Mouse (Mus musculus) lung, embryonic 14.5 days (tissue): ENCODE data around the gene Zfp513. TPM values are rescaled to one million over a fixed set of nuclear protein-coding genes. Genes with fewer than 3 reads are reported as not detected.

Experiments used
- ATAC-seq: fragments of 200-750 bp; cut with Nextera tagmentation; 2 replicates; pipeline ENCODE4 v1.8.0; 2017; ENCODE audit warnings: mild to moderate bottlenecking, moderate TSS enrichment, moderate library complexity; ENCODE audit not compliant: insufficient read depth
- DNase-seq: peaks from one replicate; pipeline ENCODE4 v3.0.0-alpha.2; 2015
- H3K27ac ChIP-seq: fragments of 300-500 bp; sonication (generic); 2 replicates; pipeline ENCODE4 v1.5.1; 2014; ENCODE audit warnings: low read depth, mild to moderate bottlenecking, moderate library complexity
- H3K27me3 ChIP-seq: fragments of 300-500 bp; sonication (generic); 2 replicates; pipeline ENCODE4 v1.6.1; 2014; ENCODE audit warnings: low read length, control low read depth; ENCODE audit not compliant: insufficient read depth
- H3K36me3 ChIP-seq: fragments of 300-500 bp; sonication (generic); 2 replicates; pipeline ENCODE4 v1.6.1; 2014; ENCODE audit warnings: control low read depth; ENCODE audit not compliant: insufficient read depth
- H3K4me1 ChIP-seq: fragments of 300-500 bp; sonication (generic); 2 replicates; pipeline ENCODE4 v1.6.1; 2014; ENCODE audit warnings: antibody characterized with exemption, control low read depth; ENCODE audit not compliant: insufficient read depth
- H3K4me2 ChIP-seq: fragments of 300-500 bp; sonication (generic); 2 replicates; pipeline ENCODE4 v1.6.1; 2014; ENCODE audit warnings: mild to moderate bottlenecking
- H3K4me3 ChIP-seq: fragments of 300-500 bp; sonication (generic); 2 replicates; pipeline ENCODE4 v1.5.1; 2014; ENCODE audit warnings: low read depth, low read length
- H3K9ac ChIP-seq: fragments of 300-500 bp; sonication (generic); 2 replicates; pipeline ENCODE4 v1.6.1; 2014
- H3K9me3 ChIP-seq: fragments of 300-500 bp; sonication (generic); 2 replicates; pipeline ENCODE4 v1.6.1; 2016; ENCODE audit warnings: low read depth, low read length, control low read depth
- CTCF ChIP-seq: IDR thresholded peaks from 2 replicates; pipeline ENCODE4 v1.5.1; 2016; ENCODE audit warnings: antibody characterized with exemption, low read depth
- WGBS: fragments of 180-500 bp; shearing (Covaris S2); extraction: QIAGEN DNeasy Blood & Tissue Kit; methylation state at CpG from one replicate; pipeline ENCODE4 v1.1.7; 2014; 5-methylcytosine and 5-hydroxymethylcytosine counted together
- polyA plus RNA-seq: library from polyadenylated mRNA; unstranded; fragments of >200 nt; fragmentation: Nextera tagmentation; extraction: Ambion mirVana; gene quantifications from 2 replicates; pipeline ENCODE4 v1.2.1, GENCODE M21; 2014

The Zfp513 gene
- polyA plus RNA-seq, 1 experiment from 2014 or later = 7.1 TPM

DNA sequence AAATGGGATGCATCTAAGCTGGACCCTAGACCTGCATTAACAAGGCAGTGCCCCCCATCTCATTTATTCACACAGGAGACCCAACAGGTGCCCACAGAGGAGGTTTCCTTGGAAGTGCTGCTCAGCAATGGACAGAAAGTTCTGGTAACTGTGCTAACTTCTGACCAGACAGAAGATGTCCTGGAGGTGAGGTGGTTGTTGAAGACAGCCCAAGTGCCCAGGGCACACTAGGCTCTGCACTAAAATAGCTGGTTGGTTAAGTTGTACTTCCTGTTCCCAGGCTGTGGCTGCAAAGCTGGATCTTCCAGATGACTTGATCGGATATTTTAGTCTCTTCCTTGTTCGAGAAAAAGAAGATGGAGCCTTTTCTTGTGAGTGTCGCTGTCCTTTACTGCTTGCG is 6.4 kb downstream of the Zfp513 start:
- peaks cover 8% of the 10 kb centered on the region; the same call in 1 of the 2 replicates for H3K4me1 ChIP-seq
- DNase-seq (no peak), ATAC-seq (no peak)
- H3K9me3 ChIP-seq = peaks cover 6% of the 10 kb centered on the region; the same call in 1 of the 2 replicates
- H3K4me3 ChIP-seq = no peak overlapping the region
- H3K4me2 ChIP-seq = no peak overlapping the region
- 89% methylated on average over 4 of the region's 4 CpGs for WGBS
- peaks cover 69% of the 10 kb centered on the region for H3K36me3 ChIP-seq
- H3K9ac ChIP-seq = no peak overlapping the region
- no peaks in the 10 kb centered on the region for H3K27me3 ChIP-seq
- TF ChIP-seq CTCF = no peak
- H3K27ac ChIP-seq = no peak overlapping the region

DNA sequence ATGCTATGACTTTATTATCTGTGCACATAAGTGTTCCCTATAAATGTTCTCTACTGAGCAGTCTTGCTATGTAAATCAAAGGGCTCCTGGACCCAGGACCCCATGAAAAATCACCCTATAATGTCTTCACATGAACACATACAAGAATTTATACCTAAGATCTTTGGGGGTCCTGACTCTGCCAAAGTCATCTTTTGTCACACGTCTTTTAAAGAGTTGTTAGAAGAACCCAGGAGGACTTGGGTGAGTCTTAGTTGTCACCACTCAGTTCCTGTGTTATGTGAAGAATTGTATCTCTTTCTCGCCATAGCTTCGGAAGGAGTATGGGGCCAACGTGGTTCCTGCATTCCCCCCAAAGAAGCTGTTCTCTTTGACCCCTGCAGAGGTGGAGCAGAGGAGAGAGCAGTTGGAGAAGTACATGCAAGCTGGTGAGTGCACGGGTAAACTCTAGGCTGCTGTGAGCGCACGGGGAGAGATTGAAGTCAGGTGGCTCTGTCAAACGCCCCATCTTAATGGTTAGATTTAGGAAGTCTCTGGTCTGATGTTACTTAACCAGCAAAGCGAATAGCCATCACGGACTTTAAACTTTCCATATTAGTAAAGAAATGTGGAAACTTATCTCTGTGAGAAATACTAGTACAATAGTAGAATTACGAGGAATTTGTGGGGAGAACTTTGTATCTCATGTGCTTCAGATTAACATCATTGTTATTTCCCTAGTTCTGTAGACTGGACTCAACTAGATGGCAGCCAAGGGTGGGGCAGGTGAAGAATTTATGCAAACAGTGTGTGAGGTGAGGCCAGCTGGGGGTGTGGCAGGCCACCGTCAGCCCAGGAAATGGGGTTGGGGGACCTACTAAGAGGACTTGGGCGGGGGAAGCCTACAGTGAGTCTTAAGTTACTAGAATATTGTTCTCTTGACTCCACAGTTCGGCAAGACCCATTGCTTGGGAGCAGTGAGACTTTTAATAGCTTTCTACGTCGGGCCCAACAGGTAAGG is 7.3 kb downstream of the Zfp513 start:
- DNase-seq (no peak), ATAC-seq (no peak)
- peaks cover 8% of the 10 kb centered on the region; the same call in 1 of the 2 replicates for H3K4me1 ChIP-seq
- H3K27me3 ChIP-seq = no peaks in the 10 kb centered on the region
- peaks cover 69% of the 10 kb centered on the region for H3K36me3 ChIP-seq
- H3K9me3 ChIP-seq = no peaks in the 10 kb centered on the region
- no peak overlapping the region for H3K27ac ChIP-seq
- peak overlapping the region; percentile 88; the same call in 1 of the 2 replicates for H3K9ac ChIP-seq
- 87% methylated on average over 16 of the region's 16 CpGs for WGBS
- peak overlapping the region; percentile 84 for H3K4me3 ChIP-seq
- peak overlapping the region; percentile 80 for H3K4me2 ChIP-seq
- no peak for TF ChIP-seq CTCF

DNA sequence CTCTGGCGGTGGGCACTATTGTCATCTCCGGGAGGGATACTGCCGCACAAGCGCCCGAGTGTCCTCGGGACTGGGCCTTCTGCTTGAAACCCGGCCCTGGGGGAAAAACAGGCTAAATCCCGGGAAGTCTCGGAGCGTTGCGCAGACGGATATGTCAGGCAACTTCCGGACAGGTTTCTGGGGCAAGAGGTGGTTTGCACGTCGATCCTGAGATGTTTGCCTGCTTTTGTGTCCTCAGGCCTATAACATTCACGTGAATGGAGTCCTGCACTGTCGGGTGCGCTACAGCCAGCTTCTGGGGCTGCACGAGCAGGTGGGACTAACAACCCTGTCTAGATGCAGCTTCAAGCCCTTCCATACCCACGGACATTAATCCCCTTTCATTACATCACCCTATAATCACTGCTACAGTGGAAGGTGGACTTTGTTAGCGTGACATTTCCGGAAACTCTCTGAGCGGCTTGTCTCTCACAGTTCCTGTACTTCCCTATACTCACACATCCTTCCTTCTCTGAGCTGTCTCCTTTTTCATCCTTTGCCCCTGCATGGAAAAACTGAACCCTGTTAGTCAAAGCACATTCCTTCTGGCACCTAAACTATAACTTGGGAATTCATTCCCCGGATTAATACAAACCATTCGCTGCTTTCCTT is 8.3 kb downstream of the Zfp513 start:
- Histone ChIP-seq H3K4me3 (peak overlapping the region; percentile 84), H3K9me3 (no peaks in the 10 kb centered on the region), H3K36me3 (peaks cover 66% of the 10 kb centered on the region), H3K4me1 (peaks cover 8% of the 10 kb centered on the region; the same call in 1 of the 2 replicates), H3K27me3 (no peaks in the 10 kb centered on the region), H3K27ac (peak overlapping the region; percentile 87), H3K9ac (peak overlapping the region; percentile 88), H3K4me2 (peak overlapping the region; percentile 80)
- no peak for ATAC-seq
- no peak for TF ChIP-seq CTCF
- WGBS = 9% methylated on average over 25 of the region's 25 CpGs
- peak; percentile 38 for DNase-seq

GRCm38 (mm10) chr5:31192939-31193630 is 9.0 kb downstream of the Zfp513 start, which contains the start of the genes Snx17 and Eif2b4:
Gene Snx17, plus strand, starts transcription at chr5:31193227.
Gene Eif2b4, minus strand, starts transcription at chr5:31193430.
- H3K9ac ChIP-seq = peak within 1 kb of the TSS; percentile 88

GRCm38 (mm10) chr5:31192045-31192938 is 9.8 kb downstream of the Zfp513 start:
- 11% methylated on average over 42 of the region's 42 CpGs for WGBS
- no peak; the same call in 1 of the 2 replicates for ATAC-seq
- H3K27ac ChIP-seq = peak overlapping the region; percentile 87
- peaks cover 8% of the 10 kb centered on the region; the same call in 1 of the 2 replicates for H3K4me1 ChIP-seq
- peak overlapping the region; percentile 79 for H3K9ac ChIP-seq
- peaks cover 66% of the 10 kb centered on the region for H3K36me3 ChIP-seq
- peak overlapping the region; percentile 80 for H3K4me2 ChIP-seq
- peak overlapping the region; percentile 84 for H3K4me3 ChIP-seq
- no peaks in the 10 kb centered on the region for H3K27me3 ChIP-seq
- no peaks in the 10 kb centered on the region for H3K9me3 ChIP-seq
- no peak for TF ChIP-seq CTCF
- DNase-seq = peak; percentile 70

More at GRCm38 (mm10) chr5:31192939-31193630, 9.0 kb downstream of the Zfp513 start, which contains the start of the genes Snx17 and Eif2b4:
- peak within 1 kb of the TSS; percentile 80 for H3K4me2 ChIP-seq
- peak; percentile 74 for TF ChIP-seq CTCF
- no peaks in the 10 kb centered on the region for H3K27me3 ChIP-seq
- H3K4me1 ChIP-seq = peaks cover 8% of the 10 kb centered on the region; the same call in 1 of the 2 replicates
- H3K27ac ChIP-seq = peak within 1 kb of the TSS; percentile 87
- peaks cover 66% of the 10 kb centered on the region for H3K36me3 ChIP-seq
- under 1% methylated on average over 48 of the region's 48 CpGs for WGBS
- peak within 1 kb of the TSS; percentile 84 for H3K4me3 ChIP-seq
- ATAC-seq (peak; percentile 98), DNase-seq (peak; percentile 99)
- H3K9me3 ChIP-seq = no peaks in the 10 kb centered on the region

DNA sequence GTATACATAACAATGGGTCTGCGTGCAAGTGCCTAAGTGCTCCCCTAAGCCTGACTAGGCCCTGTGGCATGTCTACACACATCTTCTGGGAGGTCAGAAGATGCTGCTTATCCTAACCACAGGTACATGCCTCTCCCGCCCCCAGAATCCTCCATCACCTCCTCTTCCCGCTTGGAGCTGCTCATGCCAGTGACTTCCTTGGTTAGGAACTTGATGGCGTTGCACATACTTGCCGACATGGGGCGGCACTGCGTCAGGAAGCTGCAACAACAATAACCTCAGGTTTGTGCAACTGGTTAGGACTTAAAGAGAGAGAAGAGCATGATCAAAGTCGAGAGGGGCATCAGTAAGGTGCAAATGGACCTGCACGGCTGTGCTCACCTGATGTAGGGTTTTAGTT is 11.9 kb downstream of the Zfp513 start:
- ATAC-seq (no peak), DNase-seq (no peak)
- peaks cover 8% of the 10 kb centered on the region; the same call in 1 of the 2 replicates for H3K4me1 ChIP-seq
- TF ChIP-seq CTCF = no peak
- H3K4me2 ChIP-seq = no peak overlapping the region
- no peaks in the 10 kb centered on the region for H3K9me3 ChIP-seq
- WGBS = 87% methylated on average over 9 of the region's 9 CpGs
- no peak overlapping the region for H3K9ac ChIP-seq
- no peaks in the 10 kb centered on the region for H3K27me3 ChIP-seq
- no peak overlapping the region for H3K27ac ChIP-seq
- H3K4me3 ChIP-seq = no peak overlapping the region
- peaks cover 55% of the 10 kb centered on the region for H3K36me3 ChIP-seq
